Mouse (Mus musculus) kidney, embryonic 14.5 days (tissue): Measurements from ENCODE around the gene Stxbp4. TPM values are rescaled to one million over a fixed set of nuclear protein-coding genes. Genes with fewer than 3 reads are reported as not detected.

ENCODE experiments used
- ATAC-seq: fragments of 200-750 bp; cut with Nextera tagmentation; 2 replicates; pipeline ENCODE4 v1.8.0; 2017; ENCODE audit warnings: moderate number of reproducible peaks, mild to moderate bottlenecking, moderate TSS enrichment, moderate library complexity; ENCODE audit not compliant: low FRiP score, low TSS enrichment
- H3K27ac ChIP-seq: fragments of 300-500 bp; sonication (generic); 2 replicates; pipeline ENCODE4 v1.5.1; 2014; ENCODE audit warnings: low read depth, mild to moderate bottlenecking, low read length, moderate library complexity, mixed read lengths
- H3K27me3 ChIP-seq: fragments of 300-500 bp; sonication (generic); 2 replicates; pipeline ENCODE4 v1.6.1; 2014; ENCODE audit warnings: mild to moderate bottlenecking, low read length; ENCODE audit not compliant: control insufficient read depth, insufficient read depth
- H3K36me3 ChIP-seq: fragments of 300-500 bp; sonication (generic); 2 replicates; pipeline ENCODE4 v1.6.1; 2014; ENCODE audit warnings: low read length, mixed read lengths; ENCODE audit not compliant: control insufficient read depth, insufficient read depth
- H3K4me1 ChIP-seq: fragments of 300-500 bp; sonication (generic); 2 replicates; pipeline ENCODE4 v1.6.1; 2014; ENCODE audit warnings: low read length, mixed read lengths; ENCODE audit not compliant: control insufficient read depth, insufficient read depth
- H3K4me2 ChIP-seq: fragments of 300-500 bp; sonication (generic); replicated peaks from 2 replicates; pipeline ENCODE4 v1.6.1; 2014; ENCODE audit warnings: low read depth, mild to moderate bottlenecking, low read length
- H3K4me3 ChIP-seq: fragments of 300-500 bp; sonication (generic); 2 replicates; pipeline ENCODE4 v1.5.1; 2014; ENCODE audit warnings: mild to moderate bottlenecking, low read length
- H3K9ac ChIP-seq: fragments of 300-500 bp; sonication (generic); 2 replicates; pipeline ENCODE4 v1.6.1; 2014; ENCODE audit warnings: low read depth, mild to moderate bottlenecking, low read length, moderate library complexity
- H3K9me3 ChIP-seq: fragments of 300-500 bp; sonication (generic); 2 replicates; pipeline ENCODE4 v1.6.1; 2016; ENCODE audit warnings: low read length; ENCODE audit not compliant: control insufficient read depth
- WGBS: fragments of 180-500 bp; shearing (Covaris S2); extraction: QIAGEN DNeasy Blood & Tissue Kit; methylation state at CpG from one replicate; pipeline ENCODE4 v1.1.7; 2014; 5-methylcytosine and 5-hydroxymethylcytosine counted together
- polyA plus RNA-seq: library from polyadenylated mRNA; unstranded; fragments of >200 nt; fragmentation: Nextera tagmentation; extraction: Ambion mirVana; gene quantifications from 2 replicates; pipeline ENCODE4 v1.2.1, GENCODE M21; 2014

Gene Stxbp4
- polyA plus RNA-seq, 1 experiment from 2014 or later: 29.3 TPM

DNA sequence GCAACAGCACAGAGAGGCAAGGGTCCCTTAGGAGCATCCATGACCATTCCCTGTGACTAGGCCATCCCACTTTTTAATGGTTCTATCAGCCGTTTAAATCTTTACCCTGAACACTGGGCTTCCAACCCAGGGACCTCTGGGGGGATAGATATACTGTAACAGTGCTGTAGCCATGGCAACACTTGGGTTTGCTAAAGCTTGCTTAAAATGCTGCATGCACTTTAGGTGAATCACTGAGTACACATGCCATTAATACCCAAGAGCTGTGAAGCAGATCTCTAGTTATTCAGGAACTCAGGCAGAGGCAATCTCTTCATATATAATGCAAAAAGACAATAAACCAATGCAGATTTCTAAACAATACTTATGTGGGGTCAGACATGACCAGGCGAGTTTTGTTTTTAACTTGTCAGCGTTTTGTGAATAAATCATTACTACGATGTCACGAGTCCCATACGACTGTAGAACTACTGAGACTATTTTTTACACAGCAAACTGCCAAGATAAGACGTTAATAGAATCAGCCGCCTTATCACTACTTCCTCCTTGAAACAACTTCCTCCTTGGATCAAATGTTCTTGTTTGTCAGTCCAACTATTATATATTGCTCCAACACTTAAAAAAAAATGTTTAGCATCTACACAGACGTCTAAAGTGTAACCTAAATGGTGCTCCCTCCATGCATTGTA, 79.4 kb downstream of the Stxbp4 start:
- Histone ChIP-seq H3K4me1 (no peaks in the 10 kb centered on the region), H3K36me3 (no peaks in the 10 kb centered on the region), H3K27ac (no peak overlapping the region), H3K4me3 (no peak overlapping the region), H3K9ac (no peak overlapping the region), H3K4me2 (no peak overlapping the region), H3K27me3 (no peaks in the 10 kb centered on the region), H3K9me3 (no peaks in the 10 kb centered on the region)
- ATAC-seq: no peak; the same call in 1 of the 2 replicates
- 44% methylated on average over 9 of the region's 9 CpGs for WGBS

DNA sequence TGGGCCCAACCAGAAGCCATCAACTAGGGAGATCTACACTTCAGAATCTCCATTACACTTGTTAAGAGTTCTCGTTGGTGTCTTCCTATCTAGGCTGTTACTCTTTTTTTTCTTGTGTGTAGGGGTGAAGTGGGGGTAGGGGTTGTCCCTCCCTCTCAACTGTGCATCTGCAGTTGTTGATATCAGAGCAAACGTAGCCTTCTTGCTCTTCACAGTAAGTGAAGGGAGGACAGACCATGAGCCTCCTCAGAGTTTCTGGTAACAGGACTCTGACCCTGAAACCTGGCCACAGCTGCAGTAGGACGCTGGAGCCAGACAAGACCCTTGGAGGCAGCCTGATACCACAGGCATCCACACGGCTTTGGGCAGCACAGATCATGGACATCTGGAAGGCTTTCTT, 81.4 kb downstream of the Stxbp4 start:
- Histone ChIP-seq H3K36me3 (no peaks in the 10 kb centered on the region), H3K4me2 (no peak overlapping the region), H3K4me1 (no peaks in the 10 kb centered on the region), H3K27ac (no peak overlapping the region), H3K9ac (no peak overlapping the region), H3K9me3 (no peaks in the 10 kb centered on the region), H3K4me3 (no peak overlapping the region), H3K27me3 (no peaks in the 10 kb centered on the region)
- no peak for ATAC-seq
- 57% methylated on average over 4 of the region's 4 CpGs for WGBS

DNA sequence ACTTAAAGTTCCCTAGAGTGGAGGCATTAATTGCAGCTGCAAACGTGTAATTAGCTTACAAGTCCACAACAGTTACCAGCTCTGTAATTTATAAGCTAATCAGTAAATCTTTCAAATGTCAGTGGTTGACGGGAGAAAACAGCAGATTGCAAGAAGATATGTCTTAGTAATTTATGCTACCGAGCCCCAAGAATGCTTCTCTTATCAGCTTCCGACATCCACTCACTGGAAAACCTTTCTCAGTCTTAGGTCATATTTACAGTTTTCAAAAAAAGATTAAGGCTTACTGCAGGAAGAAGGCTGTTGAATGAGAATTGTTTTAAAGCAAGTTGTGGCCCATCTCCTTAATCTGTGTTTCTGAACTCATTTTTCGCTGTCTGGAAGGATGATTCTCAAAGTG, 83.9 kb downstream of the Stxbp4 start:
- no peak overlapping the region for H3K4me3 ChIP-seq
- ATAC-seq: no peak
- no peaks in the 10 kb centered on the region for H3K36me3 ChIP-seq
- H3K27ac ChIP-seq: no peak overlapping the region
- H3K27me3 ChIP-seq: no peaks in the 10 kb centered on the region
- H3K9ac ChIP-seq: no peak overlapping the region
- H3K9me3 ChIP-seq: no peaks in the 10 kb centered on the region
- no peaks in the 10 kb centered on the region for H3K4me1 ChIP-seq
- WGBS: 32% methylated on average over 5 of the region's 5 CpGs
- H3K4me2 ChIP-seq: no peak overlapping the region

DNA sequence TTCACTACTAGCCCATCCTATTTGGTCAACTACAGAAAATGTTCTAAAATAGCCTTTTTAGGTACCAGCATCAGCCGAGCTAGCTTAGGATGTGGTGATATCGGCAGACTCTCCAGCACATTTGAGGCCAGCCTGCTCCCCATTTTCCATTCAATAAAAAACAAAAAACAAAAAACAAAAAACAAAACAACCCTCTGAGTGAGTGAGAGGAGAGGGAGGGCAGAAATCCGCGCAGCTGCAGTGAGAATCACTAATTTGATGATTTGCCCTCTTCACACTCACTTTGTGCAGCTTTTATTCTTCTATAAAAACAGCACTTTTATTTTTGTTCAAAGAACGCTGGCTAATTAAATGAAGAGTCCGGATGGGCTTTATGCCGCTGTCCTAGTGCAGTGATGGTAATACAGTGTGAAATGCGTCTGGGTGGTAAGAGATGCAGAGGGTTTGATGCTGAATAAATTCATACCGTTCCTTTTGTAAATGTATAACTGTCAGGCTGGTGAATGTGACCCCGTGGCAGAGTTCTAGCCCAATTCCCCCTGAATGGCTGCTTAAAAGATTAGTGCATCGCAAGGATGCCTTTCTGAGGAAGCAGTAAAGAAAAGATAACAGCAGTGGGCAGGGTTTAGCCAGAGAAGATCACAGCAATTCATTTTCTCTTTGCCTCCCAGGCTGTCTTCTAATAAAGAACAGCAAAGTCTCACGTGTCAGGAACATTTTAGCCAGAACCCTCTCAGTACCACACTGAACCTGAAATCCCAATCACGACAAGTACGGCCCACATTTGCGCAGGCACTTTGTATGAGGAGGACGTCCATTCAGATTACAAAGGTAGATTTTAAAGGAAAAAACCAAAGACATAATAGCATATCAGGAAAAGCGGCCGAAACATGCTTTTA, 85.3 kb downstream of the Stxbp4 start:
- Histone ChIP-seq H3K4me2 (no peak overlapping the region), H3K27ac (no peak overlapping the region), H3K4me3 (no peak overlapping the region), H3K36me3 (no peaks in the 10 kb centered on the region), H3K4me1 (no peaks in the 10 kb centered on the region), H3K9ac (no peak overlapping the region), H3K9me3 (no peaks in the 10 kb centered on the region), H3K27me3 (no peaks in the 10 kb centered on the region)
- no peak for ATAC-seq
- 84% methylated on average over 18 of the region's 18 CpGs for WGBS

DNA sequence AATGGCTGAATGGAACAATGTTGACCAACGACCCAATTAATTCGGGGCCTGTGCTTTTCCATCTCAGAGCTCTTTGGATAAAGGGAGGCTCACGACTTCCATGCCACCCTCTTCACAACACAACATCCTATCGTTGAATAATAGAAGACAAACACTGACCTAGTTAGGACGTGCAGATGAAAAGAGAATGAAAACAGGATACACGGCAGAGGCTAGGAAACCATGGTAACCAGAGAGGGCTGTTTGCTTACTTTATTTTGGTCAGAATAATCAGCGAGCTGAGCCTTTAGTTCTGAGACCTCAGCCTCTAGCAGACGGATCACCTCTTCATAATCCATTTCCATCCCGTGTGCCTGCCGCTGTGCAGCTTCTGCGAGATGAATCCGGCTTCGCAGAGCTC, 89.3 kb downstream of the Stxbp4 start:
- Histone ChIP-seq H3K9ac (no peak overlapping the region), H3K27ac (no peak overlapping the region), H3K36me3 (no peaks in the 10 kb centered on the region), H3K9me3 (no peaks in the 10 kb centered on the region), H3K4me3 (no peak overlapping the region), H3K27me3 (no peaks in the 10 kb centered on the region), H3K4me2 (no peak overlapping the region), H3K4me1 (no peaks in the 10 kb centered on the region)
- no peak for ATAC-seq
- 65% methylated on average over 13 of the region's 13 CpGs for WGBS

DNA sequence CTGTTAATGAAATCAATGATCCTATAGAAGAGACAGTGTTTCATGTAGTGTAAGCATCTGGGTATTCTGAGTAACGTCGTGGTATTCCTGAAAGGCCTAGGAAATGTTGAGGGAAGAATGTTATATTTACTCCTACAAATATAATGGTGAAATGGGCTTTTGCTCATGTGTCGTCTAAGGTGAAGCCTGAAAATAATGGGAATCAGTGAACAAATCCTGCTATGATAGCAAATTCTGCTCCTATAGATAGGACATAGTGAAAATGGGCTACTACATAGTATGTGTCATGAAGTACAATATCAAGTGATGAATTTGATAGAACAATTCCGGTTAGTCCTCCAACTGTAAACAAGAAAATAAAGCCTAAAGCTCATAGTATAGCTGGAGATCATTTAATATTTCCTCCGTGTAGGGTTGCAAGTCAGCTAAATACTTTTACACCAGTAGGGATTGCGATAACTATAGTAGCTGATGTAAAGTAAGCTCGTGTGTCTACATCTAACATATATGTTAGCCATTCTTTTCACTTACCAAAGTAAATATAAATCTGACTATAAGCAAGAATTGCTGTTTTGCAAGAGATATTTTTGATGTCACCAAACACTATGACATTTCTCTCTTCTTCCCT, 99.1 kb downstream of the Stxbp4 start:
- Histone ChIP-seq H3K4me3 (no peak overlapping the region), H3K9me3 (0 out of 2 replicates have a peak, but pooled peaks cover 2% of the 10 kb centered on the region), H3K27ac (no peak overlapping the region), H3K9ac (no peak overlapping the region), H3K27me3 (no peaks in the 10 kb centered on the region), H3K4me1 (no peaks in the 10 kb centered on the region), H3K4me2 (no peak overlapping the region), H3K36me3 (peaks cover 10% of the 10 kb centered on the region; the same call in 1 of the 2 replicates)
- ATAC-seq: no peak
- 94% methylated on average over 7 of the region's 7 CpGs for WGBS

DNA sequence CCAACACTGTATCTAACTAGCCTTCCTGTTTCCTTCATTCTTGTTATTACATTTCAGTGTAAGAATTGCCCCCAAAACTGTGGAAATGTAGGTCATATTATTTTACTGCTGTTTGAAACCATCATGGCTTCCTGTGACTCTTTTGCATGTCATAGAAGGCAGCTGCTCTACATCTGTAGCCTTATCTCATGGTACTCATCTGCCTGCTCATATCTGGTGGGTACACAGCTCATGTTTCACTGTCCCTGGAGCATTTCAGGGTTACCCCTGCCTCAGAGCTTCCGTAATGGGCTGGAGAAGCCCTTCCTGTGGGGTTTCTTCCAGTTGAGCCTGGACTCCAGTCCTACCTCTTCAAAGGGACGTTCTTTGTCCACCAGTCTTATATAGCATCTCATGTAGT, 112.6 kb downstream of the Stxbp4 start:
- ATAC-seq: no peak
- H3K36me3 ChIP-seq: no peaks in the 10 kb centered on the region; the same call in 1 of the 2 replicates
- 74% methylated on average over 2 of the region's 2 CpGs for WGBS

DNA sequence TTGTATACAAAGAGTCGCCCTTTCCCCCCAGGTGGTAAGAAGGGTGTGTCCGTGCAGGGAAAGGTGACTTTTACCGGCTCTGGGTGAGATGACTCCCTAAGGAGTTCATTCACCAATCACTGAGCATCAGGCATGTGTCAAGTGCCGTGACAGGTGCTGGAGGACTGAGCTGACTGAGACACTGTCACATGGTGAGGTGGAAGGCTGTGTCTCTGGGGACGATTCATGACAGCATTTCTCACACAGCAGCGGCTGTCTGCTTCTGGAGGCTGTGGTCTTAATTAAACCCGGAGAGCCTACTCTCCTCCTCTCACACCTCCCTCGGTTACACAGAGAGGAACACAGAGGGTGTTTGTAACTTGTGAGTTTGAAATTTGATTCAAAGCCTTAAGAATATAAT, 116.8 kb downstream of the Stxbp4 start:
- Histone ChIP-seq H3K4me3 (no peak overlapping the region), H3K27ac (no peak overlapping the region), H3K27me3 (no peaks in the 10 kb centered on the region), H3K36me3 (peaks cover 3% of the 10 kb centered on the region; the same call in 1 of the 2 replicates), H3K4me2 (no peak overlapping the region), H3K9ac (no peak overlapping the region), H3K9me3 (no peaks in the 10 kb centered on the region), H3K4me1 (no peaks in the 10 kb centered on the region)
- ATAC-seq: no peak
- 67% methylated on average over 8 of the region's 8 CpGs for WGBS

More for the DNA sequence above, 112.6 kb downstream of the Stxbp4 start:
- Histone ChIP-seq H3K4me2 (no peak overlapping the region), H3K27ac (no peak overlapping the region), H3K27me3 (no peaks in the 10 kb centered on the region), H3K9me3 (peaks cover 5% of the 10 kb centered on the region; the same call in 1 of the 2 replicates), H3K9ac (no peak overlapping the region), H3K4me3 (no peak overlapping the region), H3K4me1 (no peaks in the 10 kb centered on the region)
